Mouse (Mus musculus) embryonic fibroblast, embryonic 13.5 days (primary cell): ENCODE data around the gene Slc44a3.

Experiments
- CTCF ChIP-seq: IDR thresholded peaks from 2 replicates; pipeline ENCODE4 v1.5.1; 2011; ENCODE audit warnings: mild to moderate bottlenecking, control low read depth, low read length, moderate library complexity, borderline replicate concordance; ENCODE audit not compliant: insufficient read depth
- POLR2A ChIP-seq: IDR thresholded peaks from 2 replicates; pipeline ENCODE4 v1.6.1; 2011; ENCODE audit warnings: low read depth, mild to moderate bottlenecking, control low read depth, low read length, moderate library complexity

- TF ChIP-seq CTCF (no peak), POLR2A (no peak)
Observed at GRCm38 (mm10) chr3:121462782-121463181, 69.4 kb downstream of the Slc44a3 start.
